Mouse (Mus musculus): ENCODE results near the gene Muc5ac. TPM values are rescaled to one million over a fixed set of nuclear protein-coding genes. Genes with fewer than 3 reads are reported as not detected.

The Muc5ac gene
- total RNA-seq, 1 experiment from 2014 or later = 0.15 TPM

DNA sequence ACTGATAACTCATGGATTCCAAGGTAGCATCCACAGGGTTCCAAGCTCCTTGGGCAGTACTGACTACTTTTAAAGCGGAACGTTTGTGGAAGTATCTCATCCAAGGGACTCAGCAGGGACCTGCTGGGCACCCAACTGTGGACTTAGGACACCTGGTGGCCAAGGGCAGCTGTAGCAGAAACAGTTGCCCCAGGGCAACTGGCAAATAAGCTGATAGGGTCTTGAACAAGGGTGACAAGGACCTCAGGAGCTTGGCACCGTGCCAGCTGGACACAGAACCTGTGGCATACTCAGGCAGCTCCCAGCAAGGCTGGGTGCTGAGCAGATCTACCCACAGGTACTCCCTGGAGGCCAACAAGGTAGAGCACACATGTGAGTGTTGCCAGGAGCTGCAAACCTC is 29.5 kb downstream of the Muc5ac start:
- no peak for ATAC-seq (replicated peaks in 1 of 2; ENCODE audit: insufficient read depth in 1 of 2, low FRiP score in 2 of 2, low TSS enrichment in 1 of 2, low read depth in 1 of 2, poor library complexity in 2 of 2, severe bottlenecking in 2 of 2)

DNA sequence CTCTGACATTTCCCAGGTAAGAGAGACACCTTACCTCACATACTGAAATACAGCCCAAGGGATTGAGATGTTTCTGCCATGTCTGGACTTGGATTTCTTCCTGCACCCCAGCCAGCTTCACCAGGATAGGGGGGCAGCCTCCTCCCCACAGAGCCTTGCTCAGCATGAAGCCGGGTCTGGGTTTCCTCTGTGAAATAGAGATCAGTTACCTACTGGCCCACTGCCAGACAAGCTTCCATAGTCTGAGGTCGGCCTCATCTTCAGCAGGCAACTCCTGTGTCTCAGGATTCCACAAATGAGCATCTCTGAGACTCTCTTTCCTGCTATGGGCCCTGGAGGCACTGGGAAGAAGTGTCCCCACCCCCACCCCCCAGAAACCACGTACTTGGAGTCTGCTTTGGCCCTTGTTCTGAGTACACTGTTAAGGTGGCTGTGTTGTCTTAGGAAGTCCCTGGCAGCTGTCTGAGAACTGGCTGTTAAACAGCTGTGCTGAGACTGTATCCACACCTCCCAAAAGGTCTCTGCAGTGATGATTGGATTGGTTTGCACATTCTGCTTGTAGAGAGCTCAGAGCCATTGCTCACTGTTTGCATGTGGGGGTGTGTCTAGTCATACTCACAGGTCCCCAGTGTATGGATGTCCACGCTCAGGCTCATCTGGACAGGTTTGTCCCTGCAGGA is 34.0 kb downstream of the Muc5ac start:
- ATAC-seq (replicated peaks in 1 of 2; ENCODE audit: insufficient read depth in 1 of 2, low FRiP score in 2 of 2, low TSS enrichment in 1 of 2, low read depth in 1 of 2, poor library complexity in 2 of 2, severe bottlenecking in 2 of 2) = no peak

DNA sequence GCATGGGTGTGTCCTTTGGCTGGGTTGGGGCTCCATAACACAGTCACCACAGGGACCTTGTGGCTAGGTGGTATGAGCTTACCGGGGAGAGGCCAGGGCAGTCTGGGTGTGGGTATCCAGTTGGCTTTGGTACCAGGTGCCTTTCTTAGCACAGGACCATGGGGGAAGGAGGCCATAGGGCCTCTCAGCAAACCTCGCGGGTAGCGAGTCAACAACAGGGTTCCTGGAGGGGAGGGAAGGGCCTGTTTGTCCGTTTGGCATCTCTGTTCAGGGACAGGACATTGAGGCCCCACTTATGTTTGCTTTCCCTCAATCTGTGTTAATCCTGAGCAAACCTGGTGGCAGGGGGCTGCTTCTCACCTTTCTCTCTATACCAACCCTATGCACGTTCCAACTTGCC is 34.9 kb downstream of the Muc5ac start:
- ATAC-seq (replicated peaks in 1 of 2; ENCODE audit: insufficient read depth in 1 of 2, low FRiP score in 2 of 2, low TSS enrichment in 1 of 2, low read depth in 1 of 2, poor library complexity in 2 of 2, severe bottlenecking in 2 of 2) = no peak

- ATAC-seq (replicated peaks in 1 of 2; ENCODE audit: insufficient read depth in 1 of 2, low FRiP score in 2 of 2, low TSS enrichment in 1 of 2, low read depth in 1 of 2, poor library complexity in 2 of 2, severe bottlenecking in 2 of 2) = no peak
These were observed 35.6 kb downstream of the Muc5ac start for GRCm38 (mm10) chr7:141824398-141824797.

GRCm38 (mm10) chr7:141835941-141836340 is 47.2 kb downstream of the Muc5ac start:
- peak; percentile 32 to 46; a peak in 3 of 4 replicates for ATAC-seq (replicated peaks in 1 of 2; ENCODE audit: insufficient read depth in 1 of 2, low FRiP score in 2 of 2, low TSS enrichment in 1 of 2, low read depth in 1 of 2, poor library complexity in 2 of 2, severe bottlenecking in 2 of 2)

DNA sequence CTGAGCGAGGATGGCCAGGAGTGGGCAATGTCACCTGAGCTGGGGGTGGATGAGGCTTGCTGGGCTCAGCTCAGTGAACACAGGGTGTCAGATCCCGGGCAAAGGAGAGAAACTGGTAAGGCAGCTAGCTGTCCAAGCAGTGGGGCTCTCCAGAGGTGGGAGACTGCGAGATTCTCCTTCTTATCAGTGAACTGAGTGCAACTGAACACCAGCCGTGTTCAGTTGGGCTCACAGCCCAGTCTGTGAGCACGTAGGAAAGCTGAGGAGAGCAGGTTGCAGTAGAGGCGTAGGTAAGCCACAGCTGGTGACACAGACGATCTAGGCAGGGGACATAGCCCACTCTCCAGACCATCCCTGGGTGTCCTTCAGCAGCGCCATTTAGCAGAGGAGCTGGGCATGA is 47.7 kb downstream of the Muc5ac start:
- ATAC-seq (replicated peaks in 1 of 2; ENCODE audit: insufficient read depth in 1 of 2, low FRiP score in 2 of 2, low TSS enrichment in 1 of 2, low read depth in 1 of 2, poor library complexity in 2 of 2, severe bottlenecking in 2 of 2) = no peak

GRCm38 (mm10) chr7:141838779-141839178 is 50.0 kb downstream of the Muc5ac start, which contains the start of gene Muc5b:
Muc5b (plus strand) TSS chr7:141839070.
- peak; percentile 30 to 57; a peak in 3 of 4 replicates for ATAC-seq (replicated peaks in 1 of 2; ENCODE audit: insufficient read depth in 1 of 2, low FRiP score in 2 of 2, low TSS enrichment in 1 of 2, low read depth in 1 of 2, poor library complexity in 2 of 2, severe bottlenecking in 2 of 2)

DNA sequence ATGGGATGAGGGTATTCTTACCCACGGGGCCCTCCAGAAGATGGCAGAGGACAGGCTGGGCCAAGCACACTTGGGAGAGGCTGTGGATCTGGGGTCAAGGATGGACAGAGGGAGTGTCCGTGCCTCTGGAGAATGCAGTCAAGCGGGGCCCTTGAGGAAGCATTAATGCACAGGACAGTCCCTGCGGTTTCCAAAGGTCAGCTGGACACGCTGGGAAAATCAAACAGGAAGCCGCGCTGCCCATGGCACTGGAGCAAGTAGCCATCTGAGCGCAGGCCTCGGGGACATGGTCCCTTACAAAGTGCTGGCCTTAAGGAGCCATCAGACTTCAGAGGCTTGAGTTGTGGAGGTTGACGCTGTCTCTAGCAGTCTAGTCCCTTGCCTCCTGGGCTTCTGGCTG is 51.6 kb downstream of the Muc5ac start:
- ATAC-seq (replicated peaks in 1 of 2; ENCODE audit: insufficient read depth in 1 of 2, low FRiP score in 2 of 2, low TSS enrichment in 1 of 2, low read depth in 1 of 2, poor library complexity in 2 of 2, severe bottlenecking in 2 of 2) = no peak

DNA sequence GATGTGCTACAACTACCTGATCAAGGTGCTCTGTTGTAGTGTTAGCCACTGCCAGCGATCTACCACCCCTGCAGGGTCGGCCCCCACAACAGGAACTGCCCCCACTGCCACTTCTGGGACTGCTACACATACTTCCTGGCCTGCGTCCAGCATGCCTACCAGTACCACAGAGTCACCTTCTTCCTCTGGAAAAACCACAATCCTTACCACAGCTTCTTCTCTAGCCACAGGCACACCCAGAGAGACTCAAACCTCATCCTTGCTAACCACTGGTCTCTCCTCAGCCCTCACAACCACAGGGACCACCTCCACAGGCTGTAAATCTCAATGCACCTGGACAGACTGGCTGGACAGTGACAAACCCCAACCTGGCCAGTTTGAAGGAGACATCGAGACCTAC is 72.3 kb downstream of the Muc5ac start:
- ATAC-seq (replicated peaks in 1 of 2; ENCODE audit: insufficient read depth in 1 of 2, low FRiP score in 2 of 2, low TSS enrichment in 1 of 2, low read depth in 1 of 2, poor library complexity in 2 of 2, severe bottlenecking in 2 of 2) = peak; percentile 51 to 57

Other genes with a start within 250 kb of the Muc5ac start
- 16.6 and 26.5 TPM in 2 replicates for gene Chid1, start 249.1 kb upstream of the Muc5ac start, total RNA-seq (2017)
- 38.4 and 40.7 TPM in 2 replicates for gene Ap2a2, start 226.8 kb upstream of the Muc5ac start, total RNA-seq (2017)
- not detected in 2 replicates for gene Muc6, start 133.7 kb upstream of the Muc5ac start, total RNA-seq (2017)
- not detected in 2 replicates for gene Muc2, start 98.6 kb upstream of the Muc5ac start, total RNA-seq (2017)
- gene Muc5b, start 50.1 kb downstream of the Muc5ac start, total RNA-seq (2017) = 0.05 and 0.06 TPM in 2 replicates
- 30.4 and 30.8 TPM in 2 replicates for gene Tollip, start 129.5 kb downstream of the Muc5ac start, total RNA-seq (2017)
- not detected in 2 replicates for gene Brsk2, start 160.8 kb downstream of the Muc5ac start, total RNA-seq (2017)

Data from hematopoietic stem cell, adult 5-6 weeks (primary cell).